Mouse (Mus musculus): Measurements from ENCODE around the gene Acsf2. TPM values are rescaled to one million over a fixed set of nuclear protein-coding genes. Genes with fewer than 3 reads are reported as not detected.

Gene Acsf2
- polyA plus RNA-seq, 1 experiment = 0.09 TPM

- Histone ChIP-seq H3K4me3 (replicated peaks) (no peak overlapping the region), H3K9me3 (ENCODE audit: control insufficient read depth, low read length) (no peaks in the 10 kb centered on the region), H3K27me3 (ENCODE audit: control insufficient read depth) (peaks cover 9% of the 10 kb centered on the region), H3K36me3 (ENCODE audit: control insufficient read depth) (no peaks in the 10 kb centered on the region), H3K4me1 (ENCODE audit: control insufficient read depth) (no peaks in the 10 kb centered on the region)
- TF ChIP-seq TAL1 (IDR thresholded peaks at IDR 0.05; ENCODE audit: low read length) = no peak
- TF ChIP-seq GATA1 (IDR thresholded peaks at IDR 0.05; ENCODE audit: low read length) = no peak
Observed at GRCm38 (mm10) chr11:94610744-94611740, 9.4 kb upstream of the Acsf2 start.

- H3K36me3 ChIP-seq (ENCODE audit: control insufficient read depth) = no peaks in the 10 kb centered on the region
- peaks cover 8% of the 10 kb centered on the region for H3K4me1 ChIP-seq (ENCODE audit: control insufficient read depth)
- no peak overlapping the region for H3K4me3 ChIP-seq (replicated peaks)
- no peak for TF ChIP-seq TAL1 (IDR thresholded peaks at IDR 0.05; ENCODE audit: low read length)
- TF ChIP-seq GATA1 (IDR thresholded peaks at IDR 0.05; ENCODE audit: low read length) = no peak
- H3K9me3 ChIP-seq (ENCODE audit: control insufficient read depth, low read length) = no peaks in the 10 kb centered on the region
- peaks cover 18% of the 10 kb centered on the region for H3K27me3 ChIP-seq (ENCODE audit: control insufficient read depth)
Observed at GRCm38 (mm10) chr11:94602356-94602955, 785 bp upstream of the Acsf2 start.

GRCm38 (mm10) chr11:94600447-94600846 lies 1.2 kb downstream of the Acsf2 start:
- H3K4me1 ChIP-seq (ENCODE audit: control insufficient read depth) = peaks cover 10% of the 10 kb centered on the region
- H3K36me3 ChIP-seq (ENCODE audit: control insufficient read depth) = no peaks in the 10 kb centered on the region
- H3K4me3 ChIP-seq (replicated peaks) = no peak overlapping the region
- peaks cover 18% of the 10 kb centered on the region for H3K27me3 ChIP-seq (ENCODE audit: control insufficient read depth)
- H3K9me3 ChIP-seq (ENCODE audit: control insufficient read depth, low read length) = no peaks in the 10 kb centered on the region
- no peak for TF ChIP-seq TAL1 (IDR thresholded peaks at IDR 0.05; ENCODE audit: low read length)
- TF ChIP-seq GATA1 (IDR thresholded peaks at IDR 0.05; ENCODE audit: low read length) = no peak

- H3K36me3 ChIP-seq (ENCODE audit: control insufficient read depth) = no peaks in the 10 kb centered on the region
- no peaks in the 10 kb centered on the region for H3K9me3 ChIP-seq (ENCODE audit: control insufficient read depth, low read length)
- H3K4me3 ChIP-seq (replicated peaks) = no peak overlapping the region
- TF ChIP-seq TAL1 (IDR thresholded peaks at IDR 0.05; ENCODE audit: low read length) = no peak
- no peak for TF ChIP-seq GATA1 (IDR thresholded peaks at IDR 0.05; ENCODE audit: low read length)
- peaks cover 10% of the 10 kb centered on the region for H3K4me1 ChIP-seq (ENCODE audit: control insufficient read depth)
- peaks cover 18% of the 10 kb centered on the region for H3K27me3 ChIP-seq (ENCODE audit: control insufficient read depth)
Observed at GRCm38 (mm10) chr11:94598437-94599120, 3.1 kb downstream of the Acsf2 start.

- no peak overlapping the region for H3K4me3 ChIP-seq (replicated peaks)
- no peak for TF ChIP-seq GATA1 (IDR thresholded peaks at IDR 0.05; ENCODE audit: low read length)
- TF ChIP-seq TAL1 (IDR thresholded peaks at IDR 0.05; ENCODE audit: low read length) = no peak
Observed at GRCm38 (mm10) chr11:94597319-94597718, 4.4 kb downstream of the Acsf2 start.

GRCm38 (mm10) chr11:94596311-94596852 lies 5.3 kb downstream of the Acsf2 start:
- Histone ChIP-seq H3K27me3 (ENCODE audit: control insufficient read depth) (peaks cover 8% of the 10 kb centered on the region), H3K4me3 (replicated peaks) (no peak overlapping the region), H3K36me3 (ENCODE audit: control insufficient read depth) (no peaks in the 10 kb centered on the region), H3K4me1 (ENCODE audit: control insufficient read depth) (peaks cover 4% of the 10 kb centered on the region), H3K9me3 (ENCODE audit: control insufficient read depth, low read length) (no peaks in the 10 kb centered on the region)
- TF ChIP-seq TAL1 (IDR thresholded peaks at IDR 0.05; ENCODE audit: low read length) (no peak), GATA1 (IDR thresholded peaks at IDR 0.05; ENCODE audit: low read length) (no peak)

More at GRCm38 (mm10) chr11:94597319-94597718, 4.4 kb downstream of the Acsf2 start:
- Histone ChIP-seq H3K36me3 (ENCODE audit: control insufficient read depth) (no peaks in the 10 kb centered on the region), H3K9me3 (ENCODE audit: control insufficient read depth, low read length) (no peaks in the 10 kb centered on the region), H3K4me1 (ENCODE audit: control insufficient read depth) (peaks cover 10% of the 10 kb centered on the region), H3K27me3 (ENCODE audit: control insufficient read depth) (peaks cover 17% of the 10 kb centered on the region)

GRCm38 (mm10) chr11:94587511-94587910 lies 14.2 kb downstream of the Acsf2 start:
- no peak overlapping the region for H3K4me3 ChIP-seq (replicated peaks)
- TF ChIP-seq TAL1 (IDR thresholded peaks at IDR 0.05; ENCODE audit: low read length) = no peak
- no peak for TF ChIP-seq GATA1 (IDR thresholded peaks at IDR 0.05; ENCODE audit: low read length)
- H3K36me3 ChIP-seq (ENCODE audit: control insufficient read depth) = no peaks in the 10 kb centered on the region
- no peaks in the 10 kb centered on the region for H3K27me3 ChIP-seq (ENCODE audit: control insufficient read depth)
- H3K9me3 ChIP-seq (ENCODE audit: control insufficient read depth, low read length) = no peaks in the 10 kb centered on the region
- no peaks in the 10 kb centered on the region for H3K4me1 ChIP-seq (ENCODE audit: control insufficient read depth)

- Histone ChIP-seq H3K9me3 (ENCODE audit: control insufficient read depth, low read length) (no peaks in the 10 kb centered on the region), H3K27me3 (ENCODE audit: control insufficient read depth) (no peaks in the 10 kb centered on the region), H3K36me3 (ENCODE audit: control insufficient read depth) (no peaks in the 10 kb centered on the region), H3K4me1 (ENCODE audit: control insufficient read depth) (no peaks in the 10 kb centered on the region), H3K4me3 (replicated peaks) (no peak overlapping the region)
- TF ChIP-seq TAL1 (IDR thresholded peaks at IDR 0.05; ENCODE audit: low read length) = no peak
Observed at GRCm38 (mm10) chr11:94585091-94585490, 16.6 kb downstream of the Acsf2 start.
